Mouse (Mus musculus) cerebellum, postnatal 4 days (tissue): ENCODE measurements around the gene Ppp4c.

ENCODE experiments used
- DNase-seq, 2 experiments: peaks; one replicate each; pipeline ENCODE4 v3.0.0; 2022; ENCODE audit warnings: low spot score in 2 of 2, mixed read lengths in 1 of 2

The Ppp4c gene

DNA sequence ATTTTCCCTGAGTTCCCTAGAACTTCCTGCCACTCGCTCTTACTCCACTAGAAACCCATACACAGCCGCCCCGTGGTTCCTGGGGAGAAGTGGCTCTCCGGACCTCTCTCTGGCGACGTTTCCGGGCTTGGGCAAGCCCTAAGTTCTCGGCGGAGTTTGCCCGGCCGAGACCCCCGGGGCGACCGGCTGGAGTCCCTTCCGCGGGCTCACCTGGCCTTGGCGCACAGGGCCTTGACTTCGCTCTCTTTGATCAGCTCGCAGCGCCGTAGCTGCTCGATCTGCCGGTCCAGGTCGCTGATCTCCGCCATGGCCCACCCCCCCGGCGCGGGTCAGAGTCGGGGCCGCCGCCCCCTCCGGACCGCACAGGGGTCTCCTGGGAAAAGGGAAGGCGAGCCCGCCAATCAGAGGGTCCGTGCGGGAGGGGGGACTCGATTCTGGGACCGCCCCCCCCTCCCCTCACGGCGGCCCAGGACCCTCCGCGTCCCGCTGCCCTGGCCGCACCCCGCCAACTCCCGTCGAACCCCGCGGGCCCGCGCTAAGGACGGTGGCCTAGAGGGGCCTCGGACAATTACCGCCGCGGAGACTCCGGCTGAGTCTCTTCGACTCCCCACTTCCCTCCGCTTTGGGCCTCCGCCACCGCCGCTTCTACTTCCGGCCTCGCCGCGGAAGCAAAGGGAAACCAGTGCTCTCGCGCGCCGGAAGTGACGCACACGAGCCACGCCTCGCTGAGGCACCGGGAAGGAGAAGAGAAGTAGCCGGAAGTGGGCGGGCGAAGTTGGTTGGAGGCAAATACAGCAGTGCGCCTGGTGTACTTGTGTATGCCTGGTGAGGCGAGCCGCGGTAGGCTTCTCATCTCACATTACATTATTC, at the start of gene Ppp4c:
TSS of gene Ppp4c (minus strand) at position 646 of the 870 bp plus-strand sequence.
- DNase-seq = peak; percentile 92 to 96

DNA sequence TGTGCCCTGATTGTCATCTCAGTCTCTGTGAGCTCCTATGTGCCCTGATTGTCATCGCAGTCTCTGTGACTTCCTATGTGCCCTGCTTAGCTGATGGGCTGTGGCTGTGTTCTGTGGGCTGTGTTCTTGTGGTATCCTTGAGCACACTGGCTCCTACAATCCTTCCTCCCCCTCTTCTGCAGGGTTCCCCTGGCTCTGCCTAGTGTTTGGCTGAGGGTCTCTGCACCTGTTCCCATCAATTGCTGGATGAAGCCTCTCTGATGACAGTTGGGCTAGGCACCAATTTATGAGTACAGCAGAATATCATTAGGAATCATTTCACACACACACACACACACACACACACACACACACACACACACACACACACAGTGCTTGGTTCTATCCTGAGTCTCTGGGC, 41.0 kb upstream of the Ppp4c start:
- no peak for DNase-seq

DNA sequence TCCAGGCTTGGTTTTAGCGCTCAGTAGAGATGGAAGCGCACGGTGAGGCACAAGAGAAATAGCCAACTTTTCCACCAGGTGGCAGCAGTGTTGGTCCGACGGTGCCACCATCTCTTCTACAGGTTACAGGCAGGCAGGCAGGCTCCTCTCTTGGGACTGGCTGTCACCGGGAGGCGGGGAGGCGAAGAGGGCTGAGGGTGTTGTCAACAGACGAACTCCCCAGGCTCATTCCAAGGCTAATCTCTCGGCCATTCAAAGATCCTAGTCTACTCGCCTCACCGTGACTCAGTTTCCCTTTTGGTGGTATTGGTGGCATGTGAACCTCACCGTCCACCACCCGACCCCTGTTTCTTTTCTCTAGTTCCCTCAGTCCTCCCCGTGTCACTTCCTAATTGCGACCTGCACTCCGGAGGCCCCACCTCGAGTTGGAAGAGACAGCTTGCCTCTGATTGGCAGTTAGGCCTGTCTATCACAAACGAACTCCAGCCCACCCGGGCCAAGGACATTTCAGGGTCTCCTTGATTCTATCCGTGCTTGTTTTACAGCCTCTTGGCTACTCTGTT, 39.8 kb upstream of the Ppp4c start:
- DNase-seq = peak; percentile 64 to 84

DNA sequence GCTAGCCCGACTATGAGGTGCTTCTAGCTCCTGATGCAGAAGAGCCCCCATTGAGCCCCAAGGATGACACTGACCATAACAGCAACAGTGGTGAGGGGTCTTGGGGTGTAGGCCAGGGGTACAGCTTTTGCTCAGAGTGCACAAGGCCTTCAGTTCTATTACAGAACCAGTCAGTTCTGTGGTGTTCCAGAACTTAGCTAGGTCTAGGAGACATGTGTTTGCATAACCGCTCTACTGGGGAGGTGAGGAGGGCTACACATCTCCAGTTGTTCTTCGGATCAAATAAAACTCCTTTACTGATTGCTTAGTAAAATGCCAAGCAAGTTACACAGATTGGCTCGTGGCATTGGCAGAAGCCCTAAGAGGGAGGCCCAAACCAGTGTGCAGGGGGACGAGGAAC, 39.2 kb upstream of the Ppp4c start, which contains the start of gene 4930451I11Rik:
TSS of gene 4930451I11Rik (minus strand) at position 101 of the 400 bp plus-strand sequence.
- no peak for DNase-seq

DNA sequence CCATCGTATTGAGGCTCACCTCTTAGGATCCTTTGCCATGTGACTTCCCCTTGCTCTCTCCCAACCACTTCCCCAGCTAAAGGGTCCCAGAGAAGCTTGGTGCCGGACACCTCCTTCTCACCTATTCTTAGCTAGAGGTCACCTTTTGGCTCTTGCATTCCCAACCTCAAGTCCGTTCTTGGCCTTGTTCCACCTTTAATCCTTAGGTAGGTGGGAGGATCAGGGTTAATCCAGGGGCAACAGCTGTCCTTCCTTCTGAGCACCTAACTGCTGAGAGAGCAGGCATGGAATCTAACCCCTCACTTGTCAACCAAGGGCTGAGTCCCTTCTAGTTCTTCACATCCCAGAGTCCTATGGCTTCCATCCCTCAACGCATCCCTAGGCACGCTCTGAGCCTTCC, 33.7 kb upstream of the Ppp4c start:
- DNase-seq = no peak

DNA sequence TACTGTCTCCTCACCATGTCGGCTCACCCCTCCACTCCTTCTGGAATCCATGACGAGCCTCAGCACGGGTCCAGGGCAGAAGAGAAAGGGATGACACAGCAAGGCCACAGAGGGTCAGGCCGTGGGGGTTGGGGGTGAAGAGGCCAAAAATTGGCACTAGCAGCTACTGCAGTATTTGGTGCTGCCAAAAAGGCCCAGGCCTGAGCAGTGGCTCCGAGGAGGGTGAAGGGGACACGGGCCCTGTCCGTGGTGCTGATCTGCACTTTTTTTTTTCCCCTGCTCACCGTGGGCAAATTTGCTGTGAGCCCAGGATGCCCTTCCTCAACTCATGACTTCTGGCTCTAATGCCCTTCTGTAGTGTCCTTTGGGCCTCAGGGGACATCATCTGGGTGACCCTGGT, 33.1 kb upstream of the Ppp4c start:
- no peak for DNase-seq

DNA sequence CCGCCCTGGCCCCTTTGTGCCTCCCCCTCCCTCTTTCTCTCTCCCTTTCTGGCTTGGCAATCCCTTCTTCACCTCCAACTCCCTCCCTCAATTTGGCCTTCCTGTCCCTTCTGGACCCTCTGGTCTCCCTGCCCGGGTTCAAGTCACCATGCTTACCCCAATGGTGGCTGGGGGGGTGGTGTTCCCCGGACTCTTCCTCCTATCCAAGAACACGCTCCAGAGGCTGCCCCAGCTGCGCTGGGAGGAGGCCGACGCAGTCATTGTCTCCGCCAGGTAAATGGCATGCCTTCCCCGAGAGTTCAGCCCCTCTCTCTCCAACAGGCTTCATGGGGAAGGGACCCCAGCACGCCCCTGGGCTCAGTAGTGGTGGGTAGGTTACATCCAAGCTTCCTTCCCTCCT, 31.6 kb upstream of the Ppp4c start:
- DNase-seq = no peak

DNA sequence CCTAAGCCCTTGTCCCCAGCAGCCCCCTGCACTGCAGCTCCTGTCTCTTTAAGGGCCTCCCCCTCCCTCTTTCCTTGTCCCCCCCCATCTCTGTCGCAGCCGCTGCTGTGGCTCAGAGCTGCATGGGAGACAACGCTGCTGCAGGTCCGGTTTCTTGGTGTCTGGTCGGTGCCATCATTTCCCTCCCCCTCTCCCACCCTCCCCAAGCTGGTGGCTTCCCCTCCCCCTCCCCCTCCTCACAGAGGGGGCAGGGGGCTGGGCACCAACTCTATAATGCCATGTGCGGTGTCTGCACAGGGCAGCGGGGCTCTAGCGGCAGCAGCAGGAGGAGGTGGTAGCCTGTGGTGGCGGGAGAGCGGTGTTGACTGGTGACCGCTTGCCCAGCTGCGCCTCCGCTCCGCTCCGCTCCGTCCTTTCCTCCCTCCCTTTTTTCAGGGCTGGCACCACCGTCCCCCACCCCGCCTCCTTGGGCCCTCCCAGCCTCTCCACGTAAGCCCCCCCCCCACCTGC, 31.0 kb upstream of the Ppp4c start:
- peak in 1 of 2 experiments; percentile 61 for DNase-seq

DNA sequence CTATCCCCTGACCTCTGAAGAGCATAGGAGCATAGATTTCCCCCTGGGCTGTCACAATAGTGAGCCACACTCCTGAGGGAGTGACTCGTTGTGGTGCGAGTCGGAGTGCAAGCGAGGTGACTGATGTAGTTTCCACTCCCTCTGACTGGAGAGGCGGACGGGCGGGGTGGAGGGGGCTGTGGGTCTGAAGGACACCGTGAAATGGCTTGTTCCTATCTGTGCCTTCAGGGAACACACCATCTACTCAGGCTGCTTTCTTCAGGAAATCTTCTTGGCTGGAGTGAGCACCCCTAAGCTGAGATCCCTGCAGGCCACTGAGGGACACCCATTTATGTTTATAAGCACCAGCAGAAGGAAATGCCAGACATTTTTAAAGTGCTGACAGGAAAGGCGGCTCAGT, 30.4 kb upstream of the Ppp4c start:
- no peak for DNase-seq

DNA sequence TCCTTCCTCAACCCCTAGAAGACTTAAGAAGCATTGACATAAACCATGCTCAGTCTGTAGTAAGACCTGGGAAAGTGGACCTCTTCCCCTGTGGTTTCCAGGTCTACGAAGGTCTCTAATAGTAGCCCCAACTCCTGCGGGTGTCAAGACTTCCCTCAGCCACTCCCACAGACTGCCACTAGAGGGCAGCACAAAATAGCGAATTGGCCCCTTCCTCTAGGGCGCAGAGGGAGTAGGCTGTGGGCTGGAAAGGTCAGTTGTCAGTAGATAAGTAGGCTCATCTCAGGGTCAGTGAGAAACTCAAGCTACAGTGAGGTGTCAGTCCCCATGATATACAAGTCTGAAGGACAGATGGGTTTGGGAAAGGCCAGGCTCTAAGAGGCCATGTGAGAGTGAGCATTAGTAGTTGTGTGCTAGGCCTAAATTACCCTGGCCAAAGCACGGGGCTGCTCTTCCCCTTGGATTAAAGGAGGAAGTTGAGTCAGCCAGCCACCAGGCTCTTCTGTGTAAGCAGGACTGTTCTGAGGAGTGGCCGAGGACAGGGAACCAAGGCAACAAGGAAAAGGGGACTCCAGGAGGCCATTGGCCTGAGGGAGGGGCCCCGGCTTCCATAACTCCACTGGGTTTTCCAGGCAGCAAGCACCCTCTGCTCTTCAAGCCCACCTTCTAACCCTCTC, 29.7 kb upstream of the Ppp4c start:
- peak; percentile 76 to 91 for DNase-seq

DNA sequence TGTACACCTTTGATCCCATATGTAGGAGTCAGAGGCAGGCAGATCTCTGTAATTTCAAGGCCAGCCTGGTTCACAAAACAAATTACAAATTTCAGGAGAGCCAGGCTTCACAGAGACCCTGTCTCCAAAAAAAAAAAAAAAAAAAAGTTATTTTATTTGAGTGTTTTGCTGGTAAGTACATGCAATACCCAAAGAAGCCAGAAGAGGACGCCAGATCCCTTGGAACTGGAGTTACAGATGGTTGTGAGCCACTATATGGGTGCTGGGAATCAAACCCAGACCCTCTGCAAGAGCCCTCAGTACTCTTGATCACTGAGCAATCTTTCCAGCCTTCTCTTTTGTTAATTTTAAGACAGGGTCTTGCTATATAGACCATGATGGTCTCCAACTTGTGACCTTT, 26.5 kb upstream of the Ppp4c start:
- DNase-seq = no peak

DNA sequence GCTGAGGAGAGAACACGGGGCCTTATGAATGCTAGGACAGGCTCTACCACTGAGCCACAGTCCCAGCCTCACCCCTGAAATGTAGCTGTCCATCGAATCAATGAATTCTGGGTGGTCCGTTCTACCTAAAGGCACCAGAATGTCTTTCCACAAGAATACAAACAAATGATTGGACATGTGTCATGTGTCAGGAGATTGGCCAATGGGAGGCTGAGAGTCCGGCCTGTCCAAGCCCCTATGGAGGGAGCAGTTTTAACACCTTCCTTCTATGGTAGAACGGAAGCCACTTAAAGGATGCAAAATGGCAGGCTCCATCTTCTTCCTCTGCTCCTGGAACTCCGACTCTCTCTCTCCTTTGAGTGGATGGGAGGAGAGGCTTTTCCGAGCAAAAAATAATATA, 25.3 kb upstream of the Ppp4c start:
- DNase-seq = no peak

DNA sequence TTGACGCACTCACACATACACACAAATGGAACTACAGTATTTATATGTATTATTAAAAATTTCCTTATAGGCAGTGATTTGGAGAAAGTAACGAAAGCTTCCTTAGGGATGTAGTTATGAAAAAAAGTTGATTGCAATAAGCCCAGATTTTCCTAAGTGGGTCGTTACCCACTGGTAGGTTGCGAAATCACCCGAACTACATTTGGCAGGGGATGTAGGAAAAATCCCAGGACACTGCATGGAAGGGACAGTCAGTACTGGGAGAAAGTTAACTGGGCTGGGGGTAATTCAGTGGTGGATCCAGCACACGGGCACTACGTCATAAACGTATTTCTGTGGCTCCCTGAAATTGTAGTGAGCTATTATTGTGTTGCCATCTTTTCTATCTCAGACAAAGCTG, 24.2 kb upstream of the Ppp4c start:
- no peak for DNase-seq

DNA sequence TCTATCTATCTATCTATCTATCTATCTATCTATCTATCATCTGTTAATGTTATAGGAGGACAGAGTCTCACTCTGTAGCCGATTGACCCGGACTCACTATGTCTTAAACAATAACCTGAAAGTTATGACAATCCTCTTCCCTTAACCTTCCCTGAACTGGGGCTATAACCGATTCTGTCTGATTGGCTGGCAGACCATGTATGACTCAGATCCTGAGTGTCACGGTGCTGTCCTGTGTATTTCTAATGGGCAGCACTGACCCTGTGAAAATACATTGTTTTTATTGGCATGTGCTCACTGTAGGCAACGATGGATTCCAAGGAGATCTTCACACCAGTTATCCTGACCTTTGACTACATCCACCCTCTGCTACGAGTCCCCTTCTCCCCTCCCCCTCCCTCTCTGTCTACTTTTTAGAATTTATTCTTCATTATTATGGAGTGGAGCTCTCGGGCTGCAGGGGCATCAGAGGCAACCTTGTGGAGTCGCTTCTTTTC, 23.5 kb upstream of the Ppp4c start:
- no peak for DNase-seq

DNA sequence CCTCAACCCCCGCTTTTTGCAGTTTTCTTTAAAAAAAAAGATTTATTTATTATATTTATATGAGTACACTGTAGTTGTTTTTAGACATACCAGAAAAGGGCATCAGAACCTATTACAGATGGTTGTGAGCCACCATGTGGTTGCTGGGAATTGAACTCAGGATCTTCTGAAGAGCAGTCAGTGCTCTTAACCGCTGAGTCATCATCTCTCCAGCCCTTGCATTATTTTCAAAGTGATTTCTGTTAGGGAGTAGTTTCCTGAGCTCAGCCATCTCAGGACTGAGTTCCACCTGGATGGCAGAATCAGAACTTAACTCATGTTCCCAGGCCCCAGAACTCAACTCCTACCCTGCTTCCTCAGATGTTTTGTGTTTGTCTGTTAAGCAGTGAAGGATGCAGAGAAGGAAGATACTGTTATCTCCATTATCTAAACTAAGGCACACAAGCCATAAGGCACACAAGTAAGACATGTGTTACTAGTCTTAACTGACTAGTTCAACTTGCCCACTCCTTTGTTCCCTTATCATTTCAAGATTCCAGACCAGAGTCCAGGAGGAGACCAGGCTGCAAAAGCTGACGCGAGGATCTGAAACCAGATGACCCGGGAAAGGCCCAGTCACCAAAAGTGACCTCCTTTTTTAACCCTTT, 17.6 kb upstream of the Ppp4c start:
- no peak for DNase-seq

DNA sequence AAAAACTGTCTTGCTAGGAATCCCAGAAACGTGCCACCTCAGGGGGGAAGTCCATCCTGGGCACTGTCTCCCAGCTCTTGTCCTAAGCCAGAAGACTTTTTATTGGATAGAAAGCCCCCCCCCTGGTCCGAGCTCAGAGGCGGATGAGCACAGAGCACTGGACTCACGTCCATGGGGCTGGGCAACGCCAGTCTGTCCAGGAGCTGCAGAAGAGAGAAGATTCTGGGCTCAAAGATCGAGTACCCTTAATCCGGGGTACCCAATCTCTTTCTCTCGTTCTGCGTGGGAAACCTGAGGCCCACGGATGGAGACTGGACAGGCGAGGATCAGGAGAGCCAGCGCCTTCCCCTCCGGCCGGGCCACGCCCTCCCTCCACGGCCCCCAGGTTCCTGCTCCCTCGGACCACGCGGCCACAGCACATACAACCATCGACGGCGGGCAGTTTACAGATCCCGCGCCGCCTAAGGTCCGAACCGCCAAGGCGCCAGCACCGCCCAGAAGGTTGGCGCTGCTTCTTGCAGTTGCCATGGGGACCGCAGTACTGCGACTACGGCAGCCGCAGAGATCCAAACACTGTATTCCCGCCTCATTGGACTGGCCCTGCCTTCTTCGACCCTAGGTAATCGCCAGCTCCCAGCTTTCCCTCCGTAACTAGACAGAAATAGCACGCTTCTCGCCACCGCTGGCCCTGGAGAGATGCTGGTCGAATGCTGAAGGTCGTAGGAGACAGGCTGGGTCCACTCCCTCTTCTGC, 16.6 kb upstream of the Ppp4c start:
- DNase-seq = peak; percentile 66 to 85

DNA sequence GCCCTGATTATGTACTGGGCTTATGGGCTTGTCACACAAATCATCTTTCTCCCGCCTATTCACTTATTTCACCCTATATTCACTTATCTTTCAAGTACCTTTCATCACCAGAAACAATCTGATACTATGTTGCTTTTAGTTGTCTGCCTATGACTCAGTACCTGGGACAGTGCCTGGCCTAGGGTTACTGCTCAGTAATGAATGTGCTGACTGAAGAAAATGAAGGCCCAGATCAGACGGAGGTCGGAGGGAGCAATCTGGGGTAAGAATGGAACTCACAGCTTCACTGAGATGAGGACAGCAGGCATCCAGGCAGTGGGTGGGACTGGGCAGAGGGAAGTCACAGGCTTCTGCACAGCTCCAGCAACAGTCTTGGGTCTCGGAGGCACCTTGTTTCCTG, 15.1 kb upstream of the Ppp4c start:
- DNase-seq = no peak

DNA sequence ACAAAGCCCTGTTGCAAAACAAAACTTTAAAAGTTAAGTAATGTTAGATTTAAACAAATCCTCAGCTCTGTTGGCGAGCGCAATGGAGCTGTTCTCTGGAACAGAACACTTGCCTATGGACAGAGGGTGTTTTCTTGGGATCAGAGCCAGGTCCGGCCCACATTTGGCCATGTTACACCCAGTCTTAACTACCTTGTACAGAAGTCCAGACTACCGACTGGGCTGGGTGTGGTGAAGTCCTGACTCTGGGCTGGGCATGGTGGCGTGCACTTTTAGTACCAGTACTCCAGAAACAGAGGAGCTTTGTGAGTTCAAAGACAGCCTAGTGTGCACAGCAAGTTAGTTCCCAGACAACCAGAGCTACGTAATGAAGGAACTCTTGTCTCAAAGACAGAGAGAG, 14.7 kb upstream of the Ppp4c start:
- no peak for DNase-seq

DNA sequence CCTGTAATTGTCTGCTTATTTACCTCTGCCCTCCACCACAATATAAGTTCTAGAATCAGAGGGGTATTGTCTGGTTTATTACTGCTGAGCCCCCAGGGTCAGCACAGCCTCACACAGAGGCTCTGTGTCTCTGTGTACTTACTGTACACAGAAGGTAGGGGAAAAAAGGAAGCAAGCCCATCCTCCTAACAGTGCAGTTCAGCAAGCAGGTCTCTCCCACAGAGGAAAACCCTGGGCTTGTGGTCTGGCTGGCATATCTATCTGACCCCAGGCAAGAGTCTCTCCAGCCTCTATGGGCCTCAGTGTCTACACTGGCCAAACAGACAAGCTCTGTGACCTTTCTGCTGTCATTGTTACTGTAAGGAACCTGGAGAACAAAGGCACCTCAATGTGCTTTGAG, 11.5 kb upstream of the Ppp4c start:
- no peak for DNase-seq

DNA sequence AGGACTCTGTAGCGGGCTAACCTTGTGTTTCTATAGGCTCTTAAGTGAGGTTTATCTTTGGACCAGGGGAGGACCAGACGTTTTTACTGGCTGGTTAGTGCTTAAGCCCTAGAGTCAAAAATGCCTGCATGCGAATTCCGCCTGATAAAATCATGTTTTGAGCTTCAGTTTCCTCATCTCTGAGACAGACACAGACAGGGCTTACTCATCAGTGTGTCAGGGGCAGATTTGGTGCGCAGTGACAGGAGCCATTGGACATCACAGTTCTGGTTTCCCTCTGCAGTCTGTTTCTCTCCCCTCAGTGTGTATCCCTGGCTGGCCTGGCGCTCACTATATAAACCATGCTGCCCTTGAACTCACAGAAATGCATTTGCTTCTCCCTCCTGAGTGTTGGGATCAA, 10.9 kb upstream of the Ppp4c start:
- DNase-seq = no peak
